Mouse (Mus musculus): ENCODE measurements at regions not wholly inside any gene's neighbourhood (a gene's known extent, or its start where the extent isn't known, plus 50 kb on each side); places are given as distances from the start of the nearest gene placed in this dataset.

DNA sequence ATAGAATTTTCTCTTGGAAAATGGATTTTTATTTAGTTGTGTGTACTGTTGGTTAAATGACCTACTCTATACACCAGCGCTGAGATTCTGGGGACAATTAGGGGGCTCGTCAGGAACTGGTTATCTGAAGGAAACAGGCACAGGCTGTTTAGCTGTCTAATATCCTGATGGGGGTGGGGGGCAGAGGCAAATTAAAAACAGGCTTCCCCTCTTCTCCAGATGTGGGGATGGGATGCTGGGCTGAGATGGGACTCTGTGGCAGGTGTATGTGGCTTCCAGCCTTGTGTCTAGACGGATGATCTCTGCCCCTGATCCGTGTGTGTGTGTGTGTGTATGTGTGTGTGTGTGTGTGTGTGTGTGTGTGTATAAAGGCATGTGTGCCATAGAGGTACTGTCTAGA lies 61.6 kb upstream of the 4931429L15Rik start:
- H3K9me3 ChIP-seq (replicated peaks; ENCODE audit: insufficient read depth, low read length) = no peaks in the 10 kb centered on the region
- H3K27ac ChIP-seq (ENCODE audit: control insufficient read depth, low read depth, low read length) = no peak overlapping the region
- H3K36me3 ChIP-seq (ENCODE audit: control insufficient read depth in 1 of 2, insufficient read depth in 2 of 2, low read length in 2 of 2) = no peaks in the 10 kb centered on the region
- TF ChIP-seq MYB (IDR thresholded peaks at IDR 0.05; ENCODE audit: low read depth, low read length) (no peak), MEF2A (IDR thresholded peaks at IDR 0.05; ENCODE audit: extremely low read depth, insufficient replicate concordance, low read depth, low read length, poor library complexity, severe bottlenecking) (no peak), CTCF (IDR thresholded peaks at IDR 0.05 in 2 of 3, conservative IDR thresholded peaks at IDR 0.05 in 1 of 3; ENCODE audit: control insufficient read depth in 1 of 3, insufficient read depth in 1 of 3, low read depth in 2 of 3, low read length in 3 of 3, poor library complexity in 1 of 3, severe bottlenecking in 1 of 3) (no peak), RCOR1 (IDR thresholded peaks at IDR 0.05; ENCODE audit: low read depth, low read length) (no peak), TAL1 (IDR thresholded peaks at IDR 0.05; ENCODE audit: low read length) (no peak), NRF1 (IDR thresholded peaks at IDR 0.05; ENCODE audit: insufficient read depth, low read depth, low read length, poor library complexity, severe bottlenecking) (no peak), POLR2AphosphoS5 (IDR thresholded peaks at IDR 0.05; ENCODE audit: borderline replicate concordance, low read depth, low read length) (no peak), E2F4 (IDR thresholded peaks at IDR 0.05; ENCODE audit: borderline replicate concordance, low read depth, low read length) (no peak)
- DNase-seq (ENCODE audit: low read depth, low spot score) = no peak
- no peaks in the 10 kb centered on the region for H3K4me1 ChIP-seq (ENCODE audit: control insufficient read depth in 1 of 2, insufficient read depth in 2 of 2, low read length in 2 of 2)
- H3K9ac ChIP-seq (ENCODE audit: control insufficient read depth, low read depth, low read length, poor library complexity, severe bottlenecking) = no peak overlapping the region
- no peaks in the 10 kb centered on the region for H3K79me2 ChIP-seq (ENCODE audit: control insufficient read depth, insufficient read depth, low read length, poor library complexity)
- no peaks in the 10 kb centered on the region for H3K27me3 ChIP-seq (ENCODE audit: control insufficient read depth in 1 of 2, insufficient read depth in 2 of 2, low read length in 2 of 2)
- no peak overlapping the region for H3K4me3 ChIP-seq (ENCODE audit: control insufficient read depth in 1 of 2, insufficient read depth in 1 of 2, low read depth in 2 of 2, low read length in 2 of 2)

DNA sequence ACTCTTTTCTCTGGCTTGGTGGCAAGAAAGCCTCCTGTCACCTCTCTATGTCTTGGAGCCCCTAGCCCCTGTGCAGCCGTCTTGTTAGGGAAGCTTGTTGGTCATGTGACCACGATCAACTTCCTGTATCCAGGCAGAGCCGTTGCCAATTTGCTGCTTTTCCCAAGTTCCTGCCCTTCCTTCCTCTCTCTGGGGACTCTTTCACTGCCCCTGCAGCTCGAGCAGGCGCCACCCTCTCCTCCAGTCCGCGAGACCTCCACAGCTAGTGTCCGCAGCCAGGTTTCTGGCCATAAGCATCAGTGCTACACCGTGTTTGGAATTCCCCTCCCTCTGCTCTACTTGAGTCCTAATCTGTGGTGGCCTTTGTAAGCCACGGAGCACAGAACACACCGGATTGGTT lies 59.7 kb upstream of the 4931429L15Rik start:
- Histone ChIP-seq H3K9ac (ENCODE audit: control insufficient read depth, low read depth, low read length, poor library complexity, severe bottlenecking) (no peak overlapping the region), H3K79me2 (ENCODE audit: control insufficient read depth, insufficient read depth, low read length, poor library complexity) (no peaks in the 10 kb centered on the region), H3K27me3 (ENCODE audit: control insufficient read depth in 1 of 2, insufficient read depth in 2 of 2, low read length in 2 of 2) (no peaks in the 10 kb centered on the region), H3K4me1 (ENCODE audit: control insufficient read depth in 1 of 2, insufficient read depth in 2 of 2, low read length in 2 of 2) (no peaks in the 10 kb centered on the region), H3K9me3 (replicated peaks; ENCODE audit: insufficient read depth, low read length) (no peaks in the 10 kb centered on the region), H3K4me3 (ENCODE audit: control insufficient read depth in 1 of 2, insufficient read depth in 1 of 2, low read depth in 2 of 2, low read length in 2 of 2) (no peak overlapping the region), H3K27ac (ENCODE audit: control insufficient read depth, low read depth, low read length) (no peak overlapping the region), H3K36me3 (ENCODE audit: control insufficient read depth in 1 of 2, insufficient read depth in 2 of 2, low read length in 2 of 2) (no peaks in the 10 kb centered on the region)
- no peak for DNase-seq (ENCODE audit: low read depth, low spot score)
- no peak for TF ChIP-seq UBTF (IDR thresholded peaks at IDR 0.05; ENCODE audit: borderline replicate concordance, insufficient read depth, low read depth, low read length)
- TF ChIP-seq ZC3H11A (IDR thresholded peaks at IDR 0.05; ENCODE audit: low read depth, low read length) = no peak
- no peak for TF ChIP-seq NELFE (IDR thresholded peaks at IDR 0.05; ENCODE audit: low read depth, low read length)
- TF ChIP-seq TAL1 (IDR thresholded peaks at IDR 0.05; ENCODE audit: low read length) = no peak
- TF ChIP-seq POLR2AphosphoS5 (IDR thresholded peaks at IDR 0.05; ENCODE audit: borderline replicate concordance, low read depth, low read length) = no peak
- no peak for TF ChIP-seq MYC (IDR thresholded peaks at IDR 0.05; ENCODE audit: low read depth, low read length)
- no peak for TF ChIP-seq MAFK (IDR thresholded peaks at IDR 0.05; ENCODE audit: borderline replicate concordance, low read depth, low read length)
- no peak for TF ChIP-seq SMC3 (IDR thresholded peaks at IDR 0.05; ENCODE audit: low read depth, low read length)
- no peak for TF ChIP-seq MYB (IDR thresholded peaks at IDR 0.05; ENCODE audit: low read depth, low read length)

DNA sequence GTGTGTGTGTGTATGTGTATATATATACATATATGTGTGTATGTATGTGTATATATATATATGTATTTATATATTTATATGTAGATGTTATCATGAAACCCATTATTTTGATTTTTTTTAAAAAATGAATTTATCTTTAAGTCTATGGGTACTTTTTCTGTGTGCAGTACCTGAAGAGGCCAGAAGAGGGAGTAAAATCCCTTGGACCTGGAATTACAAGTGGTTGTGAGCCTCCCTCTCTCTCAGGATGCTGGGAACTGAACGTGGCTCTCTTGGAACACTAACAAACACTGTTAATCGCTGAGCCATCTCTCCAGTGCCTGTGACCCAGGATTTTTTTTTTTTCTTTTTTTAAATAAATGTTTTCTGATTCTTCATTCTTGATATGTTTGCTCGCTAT lies 58.6 kb upstream of the 4931429L15Rik start:
- no peaks in the 10 kb centered on the region for H3K36me3 ChIP-seq (ENCODE audit: control insufficient read depth in 1 of 2, insufficient read depth in 2 of 2, low read length in 2 of 2)
- peak in 2 of 3 experiments; percentile 36 to 39; a peak in 3 of 6 replicates for TF ChIP-seq CTCF (IDR thresholded peaks at IDR 0.05 in 2 of 3, conservative IDR thresholded peaks at IDR 0.05 in 1 of 3; ENCODE audit: control insufficient read depth in 1 of 3, insufficient read depth in 1 of 3, low read depth in 2 of 3, low read length in 3 of 3, poor library complexity in 1 of 3, severe bottlenecking in 1 of 3)
- peak; percentile 34 for TF ChIP-seq RAD21 (IDR thresholded peaks at IDR 0.05; ENCODE audit: low read depth, low read length)
- peak; percentile 21 for TF ChIP-seq SMC3 (IDR thresholded peaks at IDR 0.05; ENCODE audit: low read depth, low read length)
- TF ChIP-seq EP300 (IDR thresholded peaks at IDR 0.05; ENCODE audit: low read depth in 1 of 2, low read length in 2 of 2) = no peak
- H3K27me3 ChIP-seq (ENCODE audit: control insufficient read depth in 1 of 2, insufficient read depth in 2 of 2, low read length in 2 of 2) = no peaks in the 10 kb centered on the region
- H3K9ac ChIP-seq (ENCODE audit: control insufficient read depth, low read depth, low read length, poor library complexity, severe bottlenecking) = no peak overlapping the region
- peak; percentile 21 for DNase-seq (ENCODE audit: low read depth, low spot score)
- H3K9me3 ChIP-seq (replicated peaks; ENCODE audit: insufficient read depth, low read length) = no peaks in the 10 kb centered on the region
- H3K27ac ChIP-seq (ENCODE audit: control insufficient read depth, low read depth, low read length) = no peak overlapping the region
- H3K4me1 ChIP-seq (ENCODE audit: control insufficient read depth in 1 of 2, insufficient read depth in 2 of 2, low read length in 2 of 2) = no peaks in the 10 kb centered on the region
- H3K4me3 ChIP-seq (ENCODE audit: control insufficient read depth in 1 of 2, insufficient read depth in 1 of 2, low read depth in 2 of 2, low read length in 2 of 2) = no peak overlapping the region
- no peaks in the 10 kb centered on the region for H3K79me2 ChIP-seq (ENCODE audit: control insufficient read depth, insufficient read depth, low read length, poor library complexity)

Measured in MEL (cell line).